Mouse (Mus musculus): Measurements from ENCODE around the gene Ambra1. TPM values are rescaled to one million over a fixed set of nuclear protein-coding genes. Genes with fewer than 3 reads are reported as not detected.

Ambra1 gene
- polyA plus RNA-seq, 1 experiment from 2014 or later, result 30.3 TPM

- Histone ChIP-seq H3K4me1 (no peaks in the 10 kb centered on the region), H3K9ac (no peak overlapping the region), H3K27ac (no peak overlapping the region), H3K4me3 (no peak overlapping the region), H3K27me3 (replicated peaks) (no peaks in the 10 kb centered on the region), H3K9me3 (no peaks in the 10 kb centered on the region), H3K4me2 (no peak overlapping the region), H3K36me3 (replicated peaks) (no peaks in the 10 kb centered on the region)
- ATAC-seq (replicated peaks), result no peak
- WGBS, result 91% methylated on average over 1 of the region's 1 CpGs
Observed at GRCm38 (mm10) chr2:91835031-91835430, 105.1 kb downstream of the Ambra1 start.

DNA sequence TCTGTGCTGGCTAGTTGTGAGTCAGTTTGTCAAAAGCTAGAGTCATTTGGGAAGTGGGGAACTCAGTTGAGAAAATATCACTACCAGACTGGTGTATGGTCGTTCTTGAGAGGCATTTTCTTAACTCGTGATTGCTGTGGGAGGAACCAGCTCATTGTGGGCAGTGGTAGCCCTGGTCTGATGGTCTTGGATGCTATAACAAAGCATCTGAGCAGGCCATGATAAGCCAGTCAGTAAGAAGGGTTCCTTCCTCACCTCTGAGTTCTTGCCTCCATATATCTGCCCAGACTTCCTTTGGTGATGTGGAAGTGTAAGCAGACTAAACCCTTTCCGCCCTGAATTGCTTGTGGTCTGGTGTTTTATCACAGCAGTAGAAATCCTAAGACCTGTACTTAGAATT, 105.7 kb downstream of the Ambra1 start:
- H3K4me1 ChIP-seq, result no peaks in the 10 kb centered on the region
- no peak overlapping the region for H3K4me3 ChIP-seq
- 93% methylated on average over 3 of the region's 3 CpGs for WGBS
- no peaks in the 10 kb centered on the region for H3K36me3 ChIP-seq (replicated peaks)
- H3K27ac ChIP-seq, result no peak overlapping the region
- H3K4me2 ChIP-seq, result no peak overlapping the region
- no peaks in the 10 kb centered on the region for H3K9me3 ChIP-seq
- H3K9ac ChIP-seq, result no peak overlapping the region
- H3K27me3 ChIP-seq (replicated peaks), result no peaks in the 10 kb centered on the region
- ATAC-seq (replicated peaks), result no peak

DNA sequence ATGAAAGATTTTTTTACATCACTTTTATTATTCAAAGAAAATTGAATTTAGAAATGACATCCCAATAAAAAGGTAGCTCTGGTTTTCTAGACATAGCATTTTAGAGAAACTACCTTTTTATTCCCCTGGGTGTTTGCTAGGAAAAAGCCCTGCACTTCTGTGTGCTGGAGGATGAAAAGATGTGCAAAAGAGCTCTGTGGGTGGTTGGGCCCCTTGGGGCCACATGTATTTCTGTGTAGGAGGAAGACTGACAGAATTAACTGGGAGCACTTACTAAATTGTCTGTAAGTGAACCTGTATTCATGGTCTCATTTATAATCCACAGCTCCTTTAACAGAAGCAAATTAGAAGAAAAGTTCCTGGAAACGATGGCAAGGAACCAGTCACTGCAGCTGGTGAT, 114.2 kb downstream of the Ambra1 start:
- Histone ChIP-seq H3K4me3 (no peak overlapping the region), H3K4me1 (no peaks in the 10 kb centered on the region), H3K4me2 (no peak overlapping the region), H3K9ac (no peak overlapping the region), H3K9me3 (no peaks in the 10 kb centered on the region), H3K27ac (no peak overlapping the region), H3K36me3 (replicated peaks) (no peaks in the 10 kb centered on the region), H3K27me3 (replicated peaks) (no peaks in the 10 kb centered on the region)
- ATAC-seq (replicated peaks), result no peak
- WGBS, result 68% methylated on average over 1 of the region's 1 CpGs

GRCm38 (mm10) chr2:91852446-91853191, 122.7 kb downstream of the Ambra1 start:
- peaks cover 4% of the 10 kb centered on the region for H3K4me1 ChIP-seq
- no peak for ATAC-seq (replicated peaks)
- no peak overlapping the region for H3K9ac ChIP-seq
- peak overlapping the region; percentile 44; the same call in 1 of the 2 replicates for H3K27ac ChIP-seq
- no peak overlapping the region for H3K4me2 ChIP-seq
- H3K4me3 ChIP-seq, result no peak overlapping the region
- H3K9me3 ChIP-seq, result no peaks in the 10 kb centered on the region
- no peaks in the 10 kb centered on the region for H3K27me3 ChIP-seq (replicated peaks)
- H3K36me3 ChIP-seq (replicated peaks), result no peaks in the 10 kb centered on the region
- 10% methylated on average over 2 of the region's 2 CpGs for WGBS

DNA sequence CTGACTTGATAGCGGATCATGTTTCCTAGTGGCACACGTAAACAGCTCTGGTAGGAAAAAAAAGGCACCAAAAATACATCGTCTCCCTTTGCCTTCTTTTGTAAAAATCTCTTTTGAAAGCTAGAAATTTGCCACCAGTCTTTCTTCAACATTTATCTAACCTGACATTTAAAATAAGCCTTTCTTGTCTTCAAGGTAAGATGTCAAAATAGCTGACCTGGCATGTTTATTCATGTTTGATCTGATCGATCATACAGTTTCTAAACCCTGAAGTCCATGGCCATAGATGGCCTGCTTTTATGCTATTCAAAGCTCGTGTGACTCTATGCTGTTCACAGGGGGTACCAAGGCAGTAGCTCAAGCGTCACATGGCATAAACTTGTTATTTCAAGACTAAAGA, 124.6 kb downstream of the Ambra1 start:
- peaks cover 6% of the 10 kb centered on the region for H3K4me1 ChIP-seq
- 73% methylated on average over 6 of the region's 6 CpGs for WGBS
- no peaks in the 10 kb centered on the region for H3K36me3 ChIP-seq (replicated peaks)
- H3K4me3 ChIP-seq, result no peak overlapping the region
- no peak overlapping the region for H3K9ac ChIP-seq
- H3K27me3 ChIP-seq (replicated peaks), result no peaks in the 10 kb centered on the region
- no peaks in the 10 kb centered on the region for H3K9me3 ChIP-seq
- H3K4me2 ChIP-seq, result no peak overlapping the region
- no peak for ATAC-seq (replicated peaks)
- H3K27ac ChIP-seq, result no peak overlapping the region

- Histone ChIP-seq H3K27me3 (replicated peaks) (no peaks in the 10 kb centered on the region), H3K4me1 (peaks cover 8% of the 10 kb centered on the region), H3K4me3 (no peak overlapping the region), H3K27ac (no peak overlapping the region), H3K36me3 (replicated peaks) (no peaks in the 10 kb centered on the region), H3K4me2 (no peak overlapping the region), H3K9ac (no peak overlapping the region), H3K9me3 (no peaks in the 10 kb centered on the region)
- 54% methylated on average over 3 of the region's 3 CpGs for WGBS
- no peak for ATAC-seq (replicated peaks)
Observed at GRCm38 (mm10) chr2:91856958-91857357, 127.0 kb downstream of the Ambra1 start.

DNA sequence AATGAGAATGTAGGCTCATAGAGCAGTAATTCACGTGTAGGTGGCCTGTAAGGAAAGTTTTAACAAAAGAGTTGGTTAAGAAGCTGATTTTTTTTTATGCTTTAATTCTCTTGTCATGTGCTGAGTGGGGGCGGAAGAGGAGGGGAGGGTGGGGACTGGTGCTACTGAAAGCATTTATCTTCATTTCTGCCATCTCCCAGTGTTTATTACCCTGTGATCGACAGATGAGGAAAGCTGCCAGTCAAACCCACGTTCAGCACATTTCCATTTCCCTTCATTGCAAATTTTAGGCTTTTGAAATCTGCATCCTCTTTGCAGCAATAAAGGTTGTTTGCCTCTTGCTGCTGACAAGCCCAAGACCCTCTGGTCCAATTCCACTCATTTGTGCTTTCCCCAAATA, 129.5 kb downstream of the Ambra1 start:
- Histone ChIP-seq H3K4me2 (no peak overlapping the region), H3K9me3 (no peaks in the 10 kb centered on the region), H3K9ac (no peak overlapping the region), H3K27me3 (replicated peaks) (no peaks in the 10 kb centered on the region), H3K4me1 (0 out of 2 replicates have a peak, but pooled peaks cover 4% of the 10 kb centered on the region), H3K36me3 (replicated peaks) (no peaks in the 10 kb centered on the region), H3K27ac (no peak overlapping the region), H3K4me3 (no peak overlapping the region)
- ATAC-seq (replicated peaks), result no peak
- 54% methylated on average over 4 of the region's 4 CpGs for WGBS

GRCm38 (mm10) chr2:91870754-91871153, 140.8 kb downstream of the Ambra1 start:
- 0 out of 2 replicates have a peak, but pooled peaks have one; percentile 42 for ATAC-seq (replicated peaks)
- Histone ChIP-seq H3K27ac (peak overlapping the region; percentile 4; the same call in 1 of the 2 replicates), H3K36me3 (replicated peaks) (no peaks in the 10 kb centered on the region), H3K9ac (no peak overlapping the region), H3K27me3 (replicated peaks) (no peaks in the 10 kb centered on the region), H3K9me3 (no peaks in the 10 kb centered on the region), H3K4me2 (no peak overlapping the region), H3K4me1 (peaks cover 3% of the 10 kb centered on the region; the same call in 1 of the 2 replicates), H3K4me3 (no peak overlapping the region)
- 54% methylated on average over 8 of the region's 8 CpGs for WGBS

DNA sequence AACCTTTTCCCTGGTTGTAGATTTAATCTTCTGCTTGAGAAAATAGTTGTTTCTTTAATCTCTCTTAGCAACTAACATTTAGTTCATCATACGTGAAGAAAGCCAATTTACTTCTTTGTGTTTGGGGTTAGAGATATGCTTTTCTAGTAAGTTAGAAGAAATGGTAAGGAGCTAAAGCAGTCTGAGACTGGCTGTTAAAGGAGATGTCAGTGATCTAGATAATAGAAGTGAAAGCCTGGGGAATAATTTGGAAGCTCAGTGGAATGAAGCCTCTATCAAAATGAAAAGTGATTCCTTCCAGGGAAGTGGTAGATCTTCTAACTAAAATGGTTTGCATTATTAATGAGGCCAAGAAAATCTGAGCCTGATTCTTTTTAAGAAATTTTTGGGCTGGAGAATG, 141.3 kb downstream of the Ambra1 start:
- 62% methylated on average over 1 of the region's 1 CpGs for WGBS
- Histone ChIP-seq H3K4me3 (no peak overlapping the region), H3K9me3 (no peaks in the 10 kb centered on the region), H3K36me3 (replicated peaks) (no peaks in the 10 kb centered on the region), H3K27me3 (replicated peaks) (no peaks in the 10 kb centered on the region), H3K4me2 (no peak overlapping the region), H3K9ac (no peak overlapping the region), H3K4me1 (peaks cover 3% of the 10 kb centered on the region; the same call in 1 of the 2 replicates), H3K27ac (peak overlapping the region; percentile 4; the same call in 1 of the 2 replicates)
- ATAC-seq (replicated peaks), result no peak

DNA sequence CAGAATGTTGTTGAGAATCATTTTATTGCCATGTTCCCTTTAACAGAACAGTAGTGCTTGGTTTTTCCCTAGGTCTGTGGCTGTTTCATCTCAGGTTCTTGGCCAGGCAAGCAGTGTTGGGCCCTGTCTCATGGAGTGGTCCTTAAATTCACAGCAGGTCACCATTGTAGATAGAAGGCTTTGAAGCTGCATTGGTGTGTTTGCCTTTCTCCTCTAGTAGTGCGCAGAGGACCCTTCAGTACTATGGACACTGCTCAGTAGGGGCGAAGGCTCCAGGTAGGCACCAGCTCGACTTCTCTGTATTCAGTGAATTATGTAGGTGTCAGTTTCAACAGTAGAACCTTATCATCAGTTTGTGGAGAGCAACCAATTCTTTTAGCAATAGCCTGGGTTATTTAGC, 142.7 kb downstream of the Ambra1 start:
- no peaks in the 10 kb centered on the region for H3K9me3 ChIP-seq
- 88% methylated on average over 3 of the region's 3 CpGs for WGBS
- no peak overlapping the region for H3K9ac ChIP-seq
- H3K4me1 ChIP-seq, result peaks cover 3% of the 10 kb centered on the region; the same call in 1 of the 2 replicates
- no peak overlapping the region for H3K27ac ChIP-seq
- no peak overlapping the region for H3K4me2 ChIP-seq
- no peaks in the 10 kb centered on the region for H3K36me3 ChIP-seq (replicated peaks)
- H3K4me3 ChIP-seq, result no peak overlapping the region
- no peaks in the 10 kb centered on the region for H3K27me3 ChIP-seq (replicated peaks)
- ATAC-seq (replicated peaks), result no peak

GRCm38 (mm10) chr2:91876000-91876805, 146.3 kb downstream of the Ambra1 start:
- 78% methylated on average over 9 of the region's 9 CpGs for WGBS
- no peak overlapping the region for H3K4me3 ChIP-seq
- no peak overlapping the region for H3K27ac ChIP-seq
- H3K4me1 ChIP-seq, result no peaks in the 10 kb centered on the region
- no peaks in the 10 kb centered on the region for H3K9me3 ChIP-seq
- no peaks in the 10 kb centered on the region for H3K36me3 ChIP-seq (replicated peaks)
- ATAC-seq (replicated peaks), result no peak
- no peak overlapping the region for H3K4me2 ChIP-seq
- no peaks in the 10 kb centered on the region for H3K27me3 ChIP-seq (replicated peaks)
- H3K9ac ChIP-seq, result no peak overlapping the region

DNA sequence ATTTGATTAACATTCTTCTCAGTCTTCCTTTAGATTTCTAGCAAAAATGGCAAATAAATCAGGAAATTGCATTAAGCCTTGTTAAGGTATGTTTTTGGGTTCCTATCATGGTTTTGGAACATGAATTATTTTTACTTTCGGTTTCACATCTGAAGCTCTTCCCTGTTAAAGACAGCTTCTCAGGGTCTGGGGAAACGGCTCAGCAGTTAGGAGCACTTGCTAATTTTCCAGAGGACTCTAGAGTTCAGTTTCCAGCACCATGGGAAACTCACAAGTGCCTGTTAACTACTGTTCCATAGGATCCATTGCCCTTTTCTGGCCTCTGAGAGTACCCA, 146.8 kb downstream of the Ambra1 start:
- H3K9ac ChIP-seq, result no peak overlapping the region
- WGBS, result 90% methylated on average over 2 of the region's 2 CpGs

More for the DNA sequence above, 146.8 kb downstream of the Ambra1 start:
- H3K27me3 ChIP-seq (replicated peaks), result no peaks in the 10 kb centered on the region
- no peaks in the 10 kb centered on the region for H3K4me1 ChIP-seq
- H3K9me3 ChIP-seq, result no peaks in the 10 kb centered on the region
- ATAC-seq (replicated peaks), result no peak
- no peak overlapping the region for H3K4me3 ChIP-seq
- no peak overlapping the region for H3K27ac ChIP-seq
- no peaks in the 10 kb centered on the region for H3K36me3 ChIP-seq (replicated peaks)
- H3K4me2 ChIP-seq, result no peak overlapping the region
